Mouse (Mus musculus) embryo, embryonic 11 days (tissue): ENCODE measurements around the gene Rtn4.
"Not testable (repeated sequence)": the region's sequence is repeated elsewhere in the genome, so short reads cannot be mapped to it uniquely, and the experiment has no call there.

ENCODE experiments used
- DNase-seq: peaks from one replicate; pipeline ENCODE4 v3.0.0-alpha.2; 2015

The Rtn4 gene

GRCm38 (mm10) chr11:29714789-29715188 lies 22.0 kb downstream of the Rtn4 start:
- peak; percentile 5 for DNase-seq

GRCm38 (mm10) chr11:29715499-29715898 lies 22.8 kb downstream of the Rtn4 start:
- no peak for DNase-seq

GRCm38 (mm10) chr11:29718541-29718940 lies 25.8 kb downstream of the Rtn4 start:
- no peak for DNase-seq

- no peak for DNase-seq
Measured at GRCm38 (mm10) chr11:29719597-29719996, 26.9 kb downstream of the Rtn4 start.

- DNase-seq: no peak
Measured at GRCm38 (mm10) chr11:29724213-29724612, 31.5 kb downstream of the Rtn4 start.

- DNase-seq: no peak
Measured at GRCm38 (mm10) chr11:29725167-29725566, 32.4 kb downstream of the Rtn4 start.

GRCm38 (mm10) chr11:29725610-29726009 lies 32.9 kb downstream of the Rtn4 start:
- no peak for DNase-seq

GRCm38 (mm10) chr11:29727901-29728300 lies 35.2 kb downstream of the Rtn4 start:
- DNase-seq: no peak

GRCm38 (mm10) chr11:29739752-29740151 lies 47.0 kb downstream of the Rtn4 start:
- no peak for DNase-seq

GRCm38 (mm10) chr11:29744760-29745430 lies 52.1 kb downstream of the Rtn4 start:
- DNase-seq: no peak

GRCm38 (mm10) chr11:29745513-29745912 lies 52.8 kb downstream of the Rtn4 start:
- DNase-seq: no peak

GRCm38 (mm10) chr11:29746203-29746602 lies 53.5 kb downstream of the Rtn4 start:
- no peak for DNase-seq

- DNase-seq: no peak
Measured at GRCm38 (mm10) chr11:29747365-29747764, 54.6 kb downstream of the Rtn4 start.

- DNase-seq: no peak
Measured at GRCm38 (mm10) chr11:29747881-29748280, 55.1 kb downstream of the Rtn4 start.

- no peak for DNase-seq
Measured at GRCm38 (mm10) chr11:29748750-29749467, 56.2 kb downstream of the Rtn4 start.

GRCm38 (mm10) chr11:29749468-29749829 lies 56.7 kb downstream of the Rtn4 start:
- DNase-seq: no peak

- DNase-seq: no peak
Measured at GRCm38 (mm10) chr11:29751013-29751412, 58.3 kb downstream of the Rtn4 start.

- DNase-seq: no peak
Measured at GRCm38 (mm10) chr11:29751648-29752611, 59.2 kb downstream of the Rtn4 start.

GRCm38 (mm10) chr11:29756007-29756406 lies 63.3 kb downstream of the Rtn4 start:
- not testable (repeated sequence) for DNase-seq

- no peak for DNase-seq
Measured at GRCm38 (mm10) chr11:29758617-29759016, 65.9 kb downstream of the Rtn4 start.

GRCm38 (mm10) chr11:29761387-29761786 lies 68.6 kb downstream of the Rtn4 start:
- DNase-seq: no peak

- DNase-seq: no peak
Measured at GRCm38 (mm10) chr11:29762768-29763167, 70.0 kb downstream of the Rtn4 start.

GRCm38 (mm10) chr11:29765063-29765462 lies 72.3 kb downstream of the Rtn4 start:
- DNase-seq: no peak
